Mouse (Mus musculus) lung, adult 2 months (tissue): ENCODE measurements around the gene Ap1g1.

Experiments
- CTCF ChIP-seq: fragments of 200-500 bp; IDR thresholded peaks from 2 replicates; pipeline ENCODE4 v1.5.1; 2011; ENCODE audit warnings: mild to moderate bottlenecking, low read length, control low read depth; ENCODE audit not compliant: insufficient read depth
- POLR2A ChIP-seq: fragments of 200-500 bp; IDR thresholded peaks from 2 replicates; pipeline ENCODE4 v1.6.1; 2011; ENCODE audit warnings: low read depth, mild to moderate bottlenecking, control low read depth, low read length, borderline replicate concordance; ENCODE audit errors: extremely low read depth

- TF ChIP-seq CTCF: no peak
- TF ChIP-seq POLR2A: no peak
These were observed 116.3 kb downstream of the Ap1g1 start for GRCm38 (mm10) chr8:109894636-109895035.
